In genomic region chr11:50457111-50457911, GRCm38 (mm10) we compare ENCODE assay signal across 9 mouse cellular contexts. TPM values are rescaled to one million over a fixed set of nuclear protein-coding genes. Genes with fewer than 3 reads are reported as not detected.
DNase-seq lines count a peak whose midpoint lies in the region; ATAC-seq lines count a peak whose summit lies in the region.
"Had no signal": no experiment of that assay in that cellular context is flagged by ENCODE, and none has a peak within 500 bp of the region (broad histone marks: within the 10 kb centered on the region; RNA-seq: fewer than 3 reads in every experiment).

No protein-coding gene starts in this region.

- H3K27me3 ChIP-seq in forebrain, embryonic 10.5 days (ENCODE audit: poor library complexity, severe bottlenecking) = peaks cover 39% of the 10 kb centered on the region
- no peaks in the 10 kb centered on the region for H3K27me3 ChIP-seq in hindbrain, embryonic 12.5 days
- H3K27me3 ChIP-seq in limb, embryonic 13.5 days = peaks cover 10% of the 10 kb centered on the region; the same call in 1 of the 2 replicates
- no peaks in the 10 kb centered on the region for H3K27me3 ChIP-seq in neural tube, embryonic 15.5 days (replicated peaks)

- H3K27ac ChIP-seq in forebrain, embryonic 10.5 days = 0 out of 2 replicates have a peak overlapping the region, but pooled peaks have one; percentile 48
- H3K27ac ChIP-seq in hindbrain, embryonic 12.5 days = peak overlapping the region; percentile 66
- H3K27ac ChIP-seq in limb, embryonic 13.5 days = peak overlapping the region; percentile 63; the same call in 1 of the 2 replicates
- no peak overlapping the region for H3K27ac ChIP-seq in neural tube, embryonic 15.5 days (replicated peaks)
- H3K27ac ChIP-seq: liver, embryonic 14.5 days had no signal

- H3K9me3 ChIP-seq in forebrain, embryonic 10.5 days = no peaks in the 10 kb centered on the region
- H3K9me3 ChIP-seq in hindbrain, embryonic 12.5 days (replicated peaks) = no peaks in the 10 kb centered on the region; the same call in 1 of the 2 replicates
- H3K9me3 ChIP-seq in limb, embryonic 13.5 days = no peaks in the 10 kb centered on the region
- no peaks in the 10 kb centered on the region for H3K9me3 ChIP-seq in neural tube, embryonic 15.5 days (replicated peaks)

- peak overlapping the region; percentile 31 for H3K4me3 ChIP-seq in forebrain, embryonic 10.5 days
- no peak overlapping the region for H3K4me3 ChIP-seq in hindbrain, embryonic 12.5 days
- H3K4me3 ChIP-seq in limb, embryonic 13.5 days = peak overlapping the region; percentile 25
- H3K4me3 ChIP-seq in neural tube, embryonic 15.5 days (replicated peaks) = 0 out of 2 replicates have a peak overlapping the region, but pooled peaks have one; percentile 7

- peak; percentile 41 for DNase-seq in right cerebral cortex, postnatal 25 days
- no peak for DNase-seq in right cerebral cortex, postnatal 10 days (ENCODE audit: low spot score in 2 of 2)
- peak; percentile 30 for DNase-seq in forebrain, embryonic 10.5 days (ENCODE audit: extremely low spot score, low spot score)
- no peak for DNase-seq in c-Kit-positive CD71-positive TER-119-positive erythroid progenitor cells, embryonic 14.5 days (ENCODE audit: low spot score)
- no peak for DNase-seq in layer of hippocampus, postnatal 25 days (ENCODE audit: extremely low spot score in 1 of 2, low spot score in 1 of 2)

- 5% methylated on average over 26 of the region's 26 CpGs for WGBS in forebrain, embryonic 10.5 days
- WGBS in hindbrain, embryonic 12.5 days = 4% methylated on average over 26 of the region's 26 CpGs
- 4% methylated on average over 26 of the region's 26 CpGs for WGBS in limb, embryonic 13.5 days
- WGBS in neural tube, embryonic 15.5 days = 4% methylated on average over 26 of the region's 26 CpGs

- peak; percentile 71 for ATAC-seq in hindbrain, embryonic 12.5 days (ENCODE audit: low FRiP score)
- peak; percentile 80 for ATAC-seq in limb, embryonic 13.5 days (ENCODE audit: low FRiP score, low read depth)
- ATAC-seq in neural tube, embryonic 15.5 days (ENCODE audit: low FRiP score) = peak; percentile 55; the same call in 1 of the 2 replicates

- H3K4me1 ChIP-seq in forebrain, embryonic 10.5 days = peaks cover 20% of the 10 kb centered on the region
- H3K4me1 ChIP-seq in hindbrain, embryonic 12.5 days = peaks cover 26% of the 10 kb centered on the region
- peaks cover 35% of the 10 kb centered on the region for H3K4me1 ChIP-seq in limb, embryonic 13.5 days
- H3K4me1 ChIP-seq in neural tube, embryonic 15.5 days = peaks cover 14% of the 10 kb centered on the region

- no peaks in the 10 kb centered on the region for H3K36me3 ChIP-seq in forebrain, embryonic 10.5 days (replicated peaks)
- no peaks in the 10 kb centered on the region for H3K36me3 ChIP-seq in hindbrain, embryonic 12.5 days
- no peaks in the 10 kb centered on the region for H3K36me3 ChIP-seq in limb, embryonic 13.5 days
- H3K36me3 ChIP-seq in neural tube, embryonic 15.5 days = no peaks in the 10 kb centered on the region

- H3K4me2 ChIP-seq in hindbrain, embryonic 12.5 days (replicated peaks) = peak overlapping the region; percentile 44
- peak overlapping the region; percentile 58 for H3K4me2 ChIP-seq in limb, embryonic 13.5 days (replicated peaks)
- H3K4me2 ChIP-seq in neural tube, embryonic 15.5 days = peak overlapping the region; percentile 46

- 0 out of 2 replicates have a peak overlapping the region, but pooled peaks have one; percentile 35 for H3K9ac ChIP-seq in hindbrain, embryonic 12.5 days
- H3K9ac ChIP-seq in limb, embryonic 13.5 days = no peak overlapping the region; the same call in 1 of the 2 replicates
- H3K9ac ChIP-seq in neural tube, embryonic 15.5 days (replicated peaks) = no peak overlapping the region
- H3K9ac ChIP-seq: liver, embryonic 14.5 days had no signal

RNA-seq across cellular contexts. Expression of gene Rufy1, which starts 26.4 kb away (rescaled TPM):
- polyA plus RNA-seq in forebrain, embryonic 10.5 days (2016; fragmentation: Nextera tagmentation; extraction: Ambion mirVana) = 23.1 and 24.0 TPM in 2 replicates
- polyA plus RNA-seq in hindbrain, embryonic 12.5 days (2016; fragmentation: Nextera tagmentation; extraction: Ambion mirVana) = 25.8 and 26.7 TPM in 2 replicates
- 22.8 and 27.9 TPM in 2 replicates for polyA plus RNA-seq in limb, embryonic 13.5 days (2015; fragmentation: Nextera tagmentation; extraction: Ambion mirVana)
- 21.8 and 25.1 TPM in 2 replicates for polyA plus RNA-seq in neural tube, embryonic 15.5 days (2015; fragmentation: Nextera tagmentation; extraction: Ambion mirVana)
- 10 to 100 TPM; 26.7 to 30.3 TPM for total RNA-seq in layer of hippocampus, postnatal 25 days (2021)

Comparison
In these comparisons a context has a peak if more than half of its experiments do, and no peak if none do; other contexts are left out.
1. DNase-seq: peak in right cerebral cortex, postnatal 25 days (single experiment) and forebrain, embryonic 10.5 days (single experiment); none in right cerebral cortex, postnatal 10 days (0 of 2), c-Kit-positive CD71-positive TER-119-positive erythroid progenitor cells, embryonic 14.5 days (single experiment) and layer of hippocampus, postnatal 25 days (0 of 2).
2. Peak in every context shown above with its lines, with median percentiles within 50 percentile points of each other: ATAC-seq and H3K4me2 ChIP-seq.